Mouse (Mus musculus) G1E (cell line): Measurements from ENCODE around the gene Mtap.

ENCODE experiments used
- CTCF ChIP-seq: IDR thresholded peaks from 2 replicates; pipeline ENCODE4 v1.5.1; 2012; ENCODE audit warnings: low read depth, low read length, inconsistent platforms, mixed read lengths
- POLR2AphosphoS5 ChIP-seq: IDR thresholded peaks from 2 replicates; pipeline ENCODE4 v1.6.1; 2012; ENCODE audit warnings: low read depth, low read length, inconsistent platforms; ENCODE audit not compliant: insufficient replicate concordance
- TAL1 ChIP-seq: conservative IDR thresholded peaks from 2 replicates; pipeline ENCODE4 v1.6.1; 2012; ENCODE audit warnings: low read depth, low read length, inconsistent platforms, mixed read lengths

DNA sequence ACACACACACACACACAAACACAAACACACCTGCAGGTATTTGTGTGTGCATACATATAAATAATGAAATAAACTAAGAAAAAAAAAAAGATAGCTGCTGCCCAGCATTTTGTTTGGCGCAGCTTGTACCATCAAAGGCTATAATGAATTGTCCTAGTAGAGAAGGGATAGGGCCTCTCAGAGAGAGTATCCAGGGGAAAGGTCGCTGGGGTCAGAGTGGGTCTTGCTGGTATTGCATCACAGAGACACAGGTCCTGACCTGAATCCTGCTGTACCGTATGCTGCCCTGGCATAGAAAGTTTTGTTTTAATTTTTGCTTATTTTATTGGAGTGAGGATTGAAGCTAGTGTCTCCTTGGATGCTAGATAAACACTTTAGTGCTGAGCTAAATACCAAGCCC lies 566 bp upstream of the Mtap start:
- no peak for TF ChIP-seq CTCF
- TF ChIP-seq TAL1, result no peak
- no peak for TF ChIP-seq POLR2AphosphoS5
